Mouse (Mus musculus): Measurements from ENCODE around the gene Ofcc1.
A peak's percentile ranks its signal among the peaks of the same experiment; 100 is the strongest.

The Ofcc1 gene

GRCm38 (mm10) chr13:40236356-40236755 is 124.9 kb downstream of the Ofcc1 start:
- no peak for DNase-seq

GRCm38 (mm10) chr13:40208314-40208713 is 152.9 kb downstream of the Ofcc1 start:
- DNase-seq, result no peak

GRCm38 (mm10) chr13:40181786-40182185 is 179.5 kb downstream of the Ofcc1 start:
- DNase-seq, result no peak

- DNase-seq, result no peak
Observed at GRCm38 (mm10) chr13:40171775-40172174, 189.5 kb downstream of the Ofcc1 start.

- no peak for DNase-seq
Observed at GRCm38 (mm10) chr13:40167871-40168270, 193.4 kb downstream of the Ofcc1 start.

- no peak for DNase-seq
Observed at GRCm38 (mm10) chr13:40155466-40155865, 205.8 kb downstream of the Ofcc1 start.

- DNase-seq, result no peak
Observed at GRCm38 (mm10) chr13:40139906-40140305, 221.3 kb downstream of the Ofcc1 start.

GRCm38 (mm10) chr13:40136096-40136495 is 225.2 kb downstream of the Ofcc1 start:
- DNase-seq, result no peak

- DNase-seq, result no peak
Observed at GRCm38 (mm10) chr13:40135670-40136069, 225.6 kb downstream of the Ofcc1 start.

- no peak for DNase-seq
Observed at GRCm38 (mm10) chr13:40123868-40124267, 237.4 kb downstream of the Ofcc1 start.

GRCm38 (mm10) chr13:40112336-40112735 is 248.9 kb downstream of the Ofcc1 start:
- DNase-seq, result peak in 1 of 2 experiments; percentile 3

- no peak for DNase-seq
Observed at GRCm38 (mm10) chr13:40076236-40076635, 285.0 kb downstream of the Ofcc1 start.

- DNase-seq, result no peak
Observed at GRCm38 (mm10) chr13:40074850-40075416, 286.3 kb downstream of the Ofcc1 start.

GRCm38 (mm10) chr13:40070004-40070403 is 291.2 kb downstream of the Ofcc1 start:
- no peak for DNase-seq

- DNase-seq, result no peak
Observed at GRCm38 (mm10) chr13:40061281-40061680, 300.0 kb downstream of the Ofcc1 start.

GRCm38 (mm10) chr13:40037881-40038280 is 323.4 kb downstream of the Ofcc1 start:
- no peak for DNase-seq

GRCm38 (mm10) chr13:40036981-40037765 is 324.1 kb downstream of the Ofcc1 start:
- DNase-seq, result no peak

GRCm38 (mm10) chr13:40029426-40029825 is 331.8 kb downstream of the Ofcc1 start:
- no peak for DNase-seq

- no peak for DNase-seq
Observed at GRCm38 (mm10) chr13:40028827-40029226, 332.4 kb downstream of the Ofcc1 start.

- DNase-seq, result no peak
Observed at GRCm38 (mm10) chr13:40025816-40026215, 335.4 kb downstream of the Ofcc1 start.

- DNase-seq, result no peak
Observed at GRCm38 (mm10) chr13:40023201-40023777, 338.0 kb downstream of the Ofcc1 start.

GRCm38 (mm10) chr13:40022609-40023008 is 338.6 kb downstream of the Ofcc1 start:
- no peak for DNase-seq

GRCm38 (mm10) chr13:40000236-40000635 is 361.0 kb downstream of the Ofcc1 start:
- no peak for DNase-seq

- no peak for DNase-seq
Observed at GRCm38 (mm10) chr13:39997901-39998300, 363.3 kb downstream of the Ofcc1 start.
